Mouse (Mus musculus): ENCODE data around the gene Runx3.
A peak's percentile ranks its signal among the peaks of the same experiment; 100 is the strongest.

The Runx3 gene

DNA sequence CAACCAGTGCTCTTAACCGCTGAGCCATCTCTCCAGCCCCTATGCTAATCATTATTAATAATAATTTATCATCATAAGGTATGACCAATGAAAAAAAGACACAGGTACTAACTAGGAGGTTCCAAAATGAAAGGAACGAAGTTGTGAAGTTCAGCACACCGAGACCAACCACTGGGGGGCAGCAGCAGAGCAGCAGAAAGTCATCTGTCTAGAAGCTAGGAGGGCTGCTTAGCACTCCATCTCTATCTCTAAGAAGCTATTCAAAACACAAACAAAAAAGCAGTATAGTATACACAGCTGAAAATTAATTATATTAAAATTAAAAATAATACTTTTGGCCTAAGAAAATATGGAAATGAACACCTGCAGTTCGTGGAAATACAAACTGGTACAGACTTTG lies 99.2 kb downstream of the Runx3 start:
- peak; percentile 74 for DNase-seq (ENCODE audit: low read depth, low spot score)

DNA sequence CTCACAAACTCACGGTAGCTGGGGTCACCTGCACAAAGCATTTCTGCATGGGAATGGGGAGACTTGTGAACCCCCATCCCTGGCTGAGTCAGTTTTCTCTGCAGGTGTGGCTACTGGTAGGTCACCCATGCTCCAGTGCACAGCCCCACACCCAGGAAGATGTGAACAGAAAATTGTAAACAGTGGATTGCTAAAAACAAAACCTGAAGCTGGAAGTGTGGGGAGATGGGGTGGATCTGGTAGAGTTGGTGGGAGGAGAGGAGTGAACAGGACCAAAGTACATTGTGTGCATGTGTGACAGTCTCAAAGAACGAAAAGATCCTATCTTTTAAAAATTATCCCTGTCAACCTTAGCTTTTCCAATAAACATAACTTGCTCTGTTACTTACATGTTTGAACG lies 100.2 kb downstream of the Runx3 start:
- no peak for DNase-seq (ENCODE audit: low read depth, low spot score)

DNA sequence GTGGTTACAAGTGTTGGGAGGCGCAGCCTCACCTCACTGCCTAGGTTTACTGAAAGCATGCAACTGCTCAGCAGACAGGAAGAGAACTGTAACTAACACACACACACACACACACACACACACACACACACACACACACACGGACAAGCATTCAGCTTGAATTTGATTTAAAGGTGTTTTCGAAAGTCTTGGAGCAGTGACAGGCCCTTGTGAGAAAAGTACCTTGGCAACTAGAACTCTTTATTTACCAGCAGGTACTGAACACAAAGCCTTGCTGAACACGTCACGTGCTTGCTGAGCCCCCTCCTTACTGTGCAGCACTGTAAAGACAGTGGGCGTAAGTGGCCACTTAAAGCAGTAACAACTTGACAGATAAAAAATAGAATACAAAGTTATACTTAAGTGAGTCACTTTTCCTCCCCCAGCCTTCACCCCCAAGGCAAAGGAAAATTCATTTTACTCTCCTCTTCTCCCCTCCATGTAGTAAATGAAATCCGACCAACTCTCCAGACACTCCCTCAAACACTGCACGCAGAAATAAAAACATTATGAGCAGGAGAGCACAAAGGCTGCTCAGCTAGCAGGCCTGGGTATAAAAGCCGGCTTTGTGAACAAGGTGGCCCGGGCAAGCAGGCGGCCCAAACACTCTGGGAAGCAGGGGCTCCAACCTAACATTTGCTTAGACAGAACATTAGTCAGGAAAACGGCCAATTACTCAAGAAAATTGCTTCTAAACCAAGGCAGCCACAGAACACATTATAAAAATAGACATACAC lies 101.4 kb downstream of the Runx3 start:
- DNase-seq (ENCODE audit: low read depth, low spot score), result no peak

DNA sequence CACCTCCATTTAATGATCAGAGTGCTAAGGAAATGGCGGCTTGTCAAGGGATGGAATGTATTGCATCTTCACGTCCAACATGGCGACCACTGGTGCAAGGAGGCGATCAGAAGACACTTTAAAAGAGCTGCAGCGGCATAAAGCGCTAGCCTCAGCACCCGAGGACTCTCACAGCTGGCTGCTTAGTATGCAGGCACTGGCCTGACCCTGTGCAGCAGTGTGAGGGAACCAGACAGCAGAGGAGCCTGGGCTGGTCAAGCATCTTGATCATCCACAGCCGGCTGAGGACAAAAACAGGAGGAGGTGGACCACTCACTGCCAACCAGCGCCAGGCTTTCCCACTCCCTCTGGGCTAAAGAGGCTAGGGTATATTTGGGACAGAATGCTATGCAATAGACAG lies 103.4 kb downstream of the Runx3 start:
- no peak for DNase-seq (ENCODE audit: low read depth, low spot score)

DNA sequence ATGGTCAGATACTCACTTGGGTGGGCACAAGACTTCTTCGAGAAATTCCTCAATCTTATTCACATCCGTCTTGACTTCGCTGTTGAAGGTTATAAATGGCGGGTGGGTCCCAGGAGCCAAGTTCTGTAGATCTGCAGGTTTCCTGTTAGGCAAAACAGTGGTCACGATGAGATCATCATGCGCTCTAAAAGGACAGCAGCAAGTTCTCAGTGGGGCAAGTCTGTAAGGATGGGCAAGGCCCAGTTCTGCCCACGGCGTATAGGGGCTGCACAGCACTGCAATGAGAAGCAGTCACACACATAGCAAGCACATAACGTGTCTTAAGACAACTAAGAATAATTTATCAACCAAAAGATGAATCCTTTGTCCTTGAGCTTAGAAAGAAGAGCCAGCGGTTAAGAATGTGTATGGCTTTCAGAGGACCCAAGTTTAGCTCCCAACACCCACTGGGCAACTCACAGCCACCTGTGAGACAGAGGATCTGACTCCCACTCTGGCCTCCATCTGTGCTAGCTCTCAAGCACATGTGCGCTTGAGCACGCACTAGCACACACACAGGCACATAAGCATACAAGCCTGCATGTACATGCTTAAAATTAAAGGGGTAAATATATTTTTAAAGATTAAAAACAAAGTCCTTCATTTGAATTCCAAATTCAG lies 105.7 kb downstream of the Runx3 start:
- no peak for DNase-seq (ENCODE audit: low read depth, low spot score)
